Mouse (Mus musculus): ENCODE data around the gene Wnt10b. TPM values are rescaled to one million over a fixed set of nuclear protein-coding genes. Genes with fewer than 3 reads are reported as not detected.

Wnt10b gene
- polyA plus RNA-seq, 1 experiment from 2014 or later: not detected

- peaks cover 53% of the 10 kb centered on the region for H3K27me3 ChIP-seq (ENCODE audit: control insufficient read depth, insufficient read depth, low read length)
- WGBS: 5% methylated on average over 8 of the region's 8 CpGs
- no peak for ATAC-seq (ENCODE audit: insufficient number of reproducible peaks, insufficient read depth, low FRiP score, low read depth)
Observed at GRCm38 (mm10) chr15:98780075-98780474, 2.1 kb upstream of the Wnt10b start.

GRCm38 (mm10) chr15:98778806-98779205 is 856 bp upstream of the Wnt10b start:
- H3K27me3 ChIP-seq (ENCODE audit: control insufficient read depth, insufficient read depth, low read length): peaks cover 62% of the 10 kb centered on the region
- no peak overlapping the region for H3K4me3 ChIP-seq (ENCODE audit: low read depth, low read length)
- 3% methylated on average over 10 of the region's 11 CpGs for WGBS
- H3K27ac ChIP-seq (ENCODE audit: low read length): no peak overlapping the region
- ATAC-seq (ENCODE audit: insufficient number of reproducible peaks, insufficient read depth, low FRiP score, low read depth): no peak
- no peaks in the 10 kb centered on the region for H3K36me3 ChIP-seq (ENCODE audit: control insufficient read depth, insufficient read depth, low read length)
- 0 out of 2 replicates have a peak, but pooled peaks cover 21% of the 10 kb centered on the region for H3K4me1 ChIP-seq (ENCODE audit: control insufficient read depth, insufficient read depth, low read length)
- no peaks in the 10 kb centered on the region for H3K9me3 ChIP-seq (ENCODE audit: control insufficient read depth, low read depth, low read length)
- H3K9ac ChIP-seq (replicated peaks; ENCODE audit: low read depth, low read length): no peak overlapping the region
- no peak overlapping the region for H3K4me2 ChIP-seq (replicated peaks; ENCODE audit: low read depth, low read length)

More at GRCm38 (mm10) chr15:98780075-98780474, 2.1 kb upstream of the Wnt10b start:
- Histone ChIP-seq H3K36me3 (ENCODE audit: control insufficient read depth, insufficient read depth, low read length) (no peaks in the 10 kb centered on the region), H3K27ac (ENCODE audit: low read length) (no peak overlapping the region), H3K4me1 (ENCODE audit: control insufficient read depth, insufficient read depth, low read length) (0 out of 2 replicates have a peak, but pooled peaks cover 18% of the 10 kb centered on the region), H3K4me3 (ENCODE audit: low read depth, low read length) (no peak overlapping the region), H3K4me2 (replicated peaks; ENCODE audit: low read depth, low read length) (no peak overlapping the region), H3K9me3 (ENCODE audit: control insufficient read depth, low read depth, low read length) (no peaks in the 10 kb centered on the region), H3K9ac (replicated peaks; ENCODE audit: low read depth, low read length) (no peak overlapping the region)

GRCm38 (mm10) chr15:98778191-98778770 is 331 bp upstream of the Wnt10b start:
- Histone ChIP-seq H3K4me3 (ENCODE audit: low read depth, low read length) (peak overlapping the region; percentile 22; the same call in 1 of the 2 replicates), H3K4me1 (ENCODE audit: control insufficient read depth, insufficient read depth, low read length) (0 out of 2 replicates have a peak, but pooled peaks cover 21% of the 10 kb centered on the region), H3K4me2 (replicated peaks; ENCODE audit: low read depth, low read length) (peak overlapping the region; percentile 30), H3K9me3 (ENCODE audit: control insufficient read depth, low read depth, low read length) (no peaks in the 10 kb centered on the region), H3K36me3 (ENCODE audit: control insufficient read depth, insufficient read depth, low read length) (no peaks in the 10 kb centered on the region), H3K9ac (replicated peaks; ENCODE audit: low read depth, low read length) (no peak overlapping the region), H3K27ac (ENCODE audit: low read length) (no peak overlapping the region), H3K27me3 (ENCODE audit: control insufficient read depth, insufficient read depth, low read length) (peaks cover 62% of the 10 kb centered on the region)
- WGBS: under 1% methylated on average over 24 of the region's 25 CpGs
- ATAC-seq (ENCODE audit: insufficient number of reproducible peaks, insufficient read depth, low FRiP score, low read depth): no peak

GRCm38 (mm10) chr15:98777005-98777616 is 839 bp downstream of the Wnt10b start:
- H3K9ac ChIP-seq (replicated peaks; ENCODE audit: low read depth, low read length): no peak overlapping the region
- peaks cover 65% of the 10 kb centered on the region for H3K27me3 ChIP-seq (ENCODE audit: control insufficient read depth, insufficient read depth, low read length)
- WGBS: 2% methylated on average over 19 of the region's 19 CpGs
- peak overlapping the region; percentile 35; the same call in 1 of the 2 replicates for H3K4me2 ChIP-seq (replicated peaks; ENCODE audit: low read depth, low read length)
- 0 out of 2 replicates have a peak, but pooled peaks cover 21% of the 10 kb centered on the region for H3K4me1 ChIP-seq (ENCODE audit: control insufficient read depth, insufficient read depth, low read length)
- no peak for ATAC-seq (ENCODE audit: insufficient number of reproducible peaks, insufficient read depth, low FRiP score, low read depth)
- no peaks in the 10 kb centered on the region for H3K36me3 ChIP-seq (ENCODE audit: control insufficient read depth, insufficient read depth, low read length)
- H3K9me3 ChIP-seq (ENCODE audit: control insufficient read depth, low read depth, low read length): no peaks in the 10 kb centered on the region
- no peak overlapping the region for H3K27ac ChIP-seq (ENCODE audit: low read length)
- H3K4me3 ChIP-seq (ENCODE audit: low read depth, low read length): peak overlapping the region; percentile 16; the same call in 1 of the 2 replicates

- no peaks in the 10 kb centered on the region for H3K36me3 ChIP-seq (ENCODE audit: control insufficient read depth, insufficient read depth, low read length)
- 0 out of 2 replicates have a peak, but pooled peaks cover 21% of the 10 kb centered on the region for H3K4me1 ChIP-seq (ENCODE audit: control insufficient read depth, insufficient read depth, low read length)
- no peak overlapping the region for H3K9ac ChIP-seq (replicated peaks; ENCODE audit: low read depth, low read length)
- WGBS: 2% methylated on average over 57 of the region's 62 CpGs
- no peak overlapping the region for H3K27ac ChIP-seq (ENCODE audit: low read length)
- ATAC-seq (ENCODE audit: insufficient number of reproducible peaks, insufficient read depth, low FRiP score, low read depth): peak; percentile 65
- H3K4me2 ChIP-seq (replicated peaks; ENCODE audit: low read depth, low read length): peak overlapping the region; percentile 35
- peaks cover 71% of the 10 kb centered on the region for H3K27me3 ChIP-seq (ENCODE audit: control insufficient read depth, insufficient read depth, low read length)
- peak overlapping the region; percentile 16; the same call in 1 of the 2 replicates for H3K4me3 ChIP-seq (ENCODE audit: low read depth, low read length)
- no peaks in the 10 kb centered on the region for H3K9me3 ChIP-seq (ENCODE audit: control insufficient read depth, low read depth, low read length)
Observed at GRCm38 (mm10) chr15:98776280-98777004, 1.5 kb downstream of the Wnt10b start.

- no peaks in the 10 kb centered on the region for H3K9me3 ChIP-seq (ENCODE audit: control insufficient read depth, low read depth, low read length)
- H3K4me3 ChIP-seq (ENCODE audit: low read depth, low read length): no peak overlapping the region
- WGBS: 4% methylated on average over 5 of the region's 5 CpGs
- peaks cover 73% of the 10 kb centered on the region for H3K27me3 ChIP-seq (ENCODE audit: control insufficient read depth, insufficient read depth, low read length)
- no peak overlapping the region for H3K27ac ChIP-seq (ENCODE audit: low read length)
- no peak for ATAC-seq (ENCODE audit: insufficient number of reproducible peaks, insufficient read depth, low FRiP score, low read depth)
- H3K4me2 ChIP-seq (replicated peaks; ENCODE audit: low read depth, low read length): no peak overlapping the region
- H3K9ac ChIP-seq (replicated peaks; ENCODE audit: low read depth, low read length): no peak overlapping the region
- no peaks in the 10 kb centered on the region for H3K36me3 ChIP-seq (ENCODE audit: control insufficient read depth, insufficient read depth, low read length)
- 0 out of 2 replicates have a peak, but pooled peaks cover 21% of the 10 kb centered on the region for H3K4me1 ChIP-seq (ENCODE audit: control insufficient read depth, insufficient read depth, low read length)
Observed at GRCm38 (mm10) chr15:98775533-98775932, 2.4 kb downstream of the Wnt10b start.

GRCm38 (mm10) chr15:98774096-98774495 is 3.9 kb downstream of the Wnt10b start:
- no peak overlapping the region for H3K9ac ChIP-seq (replicated peaks; ENCODE audit: low read depth, low read length)
- ATAC-seq (ENCODE audit: insufficient number of reproducible peaks, insufficient read depth, low FRiP score, low read depth): no peak
- H3K36me3 ChIP-seq (ENCODE audit: control insufficient read depth, insufficient read depth, low read length): no peaks in the 10 kb centered on the region
- no peak overlapping the region for H3K4me2 ChIP-seq (replicated peaks; ENCODE audit: low read depth, low read length)
- no peaks in the 10 kb centered on the region for H3K9me3 ChIP-seq (ENCODE audit: control insufficient read depth, low read depth, low read length)
- no peak overlapping the region for H3K4me3 ChIP-seq (ENCODE audit: low read depth, low read length)
- H3K4me1 ChIP-seq (ENCODE audit: control insufficient read depth, insufficient read depth, low read length): 0 out of 2 replicates have a peak, but pooled peaks cover 21% of the 10 kb centered on the region
- 20% methylated on average over 15 of the region's 15 CpGs for WGBS
- no peak overlapping the region for H3K27ac ChIP-seq (ENCODE audit: low read length)
- peaks cover 59% of the 10 kb centered on the region for H3K27me3 ChIP-seq (ENCODE audit: control insufficient read depth, insufficient read depth, low read length)

- H3K4me3 ChIP-seq (ENCODE audit: low read depth, low read length): peak overlapping the region; percentile 22
- 2% methylated on average over 36 of the region's 36 CpGs for WGBS
- no peak overlapping the region for H3K9ac ChIP-seq (replicated peaks; ENCODE audit: low read depth, low read length)
Observed at GRCm38 (mm10) chr15:98772511-98773211, 5.3 kb downstream of the Wnt10b start.

More at GRCm38 (mm10) chr15:98772511-98773211, 5.3 kb downstream of the Wnt10b start:
- Histone ChIP-seq H3K4me2 (replicated peaks; ENCODE audit: low read depth, low read length) (peak overlapping the region; percentile 58), H3K36me3 (ENCODE audit: control insufficient read depth, insufficient read depth, low read length) (no peaks in the 10 kb centered on the region), H3K4me1 (ENCODE audit: control insufficient read depth, insufficient read depth, low read length) (0 out of 2 replicates have a peak, but pooled peaks cover 18% of the 10 kb centered on the region), H3K27ac (ENCODE audit: low read length) (no peak overlapping the region), H3K9me3 (ENCODE audit: control insufficient read depth, low read depth, low read length) (no peaks in the 10 kb centered on the region), H3K27me3 (ENCODE audit: control insufficient read depth, insufficient read depth, low read length) (peaks cover 46% of the 10 kb centered on the region)
- ATAC-seq (ENCODE audit: insufficient number of reproducible peaks, insufficient read depth, low FRiP score, low read depth): no peak

All from stomach, embryonic 14.5 days (tissue).